Mouse (Mus musculus) small intestine, adult 2 months (tissue): ENCODE results near the gene Ak3. TPM values are rescaled to one million over a fixed set of nuclear protein-coding genes. Genes with fewer than 3 reads are reported as not detected.

Source experiments
- H3K27ac ChIP-seq: fragments of 200-500 bp; 2 replicates; pipeline ENCODE4 v1.5.1; 2012; ENCODE audit warnings: low read depth, low read length, control low read depth, inconsistent platforms; ENCODE audit not compliant: insufficient read depth
- H3K27me3 ChIP-seq: fragments of 200-500 bp; 2 replicates; pipeline ENCODE4 v1.6.1; 2012; ENCODE audit warnings: mild to moderate bottlenecking, moderate library complexity, low read length, inconsistent platforms; ENCODE audit not compliant: control insufficient read depth, insufficient read depth
- H3K36me3 ChIP-seq: fragments of 200-500 bp; 2 replicates; pipeline ENCODE4 v1.6.1; 2012; ENCODE audit warnings: mild to moderate bottlenecking, low read length, control low read depth, inconsistent platforms; ENCODE audit not compliant: control insufficient read depth, insufficient read depth
- H3K4me1 ChIP-seq: fragments of 200-500 bp; 2 replicates; pipeline ENCODE4 v1.6.1; 2012; ENCODE audit warnings: low read length, inconsistent platforms, mixed read lengths; ENCODE audit not compliant: control insufficient read depth, insufficient read depth, insufficient read length
- H3K4me3 ChIP-seq: fragments of 200-500 bp; 2 replicates; pipeline ENCODE4 v1.5.1; 2012; ENCODE audit warnings: low read depth, mild to moderate bottlenecking, control low read depth, inconsistent platforms, low read length, moderate library complexity
- CTCF ChIP-seq: fragments of 200-500 bp; IDR thresholded peaks from 2 replicates; pipeline ENCODE4 v1.5.1; 2012; ENCODE audit warnings: low read depth, mild to moderate bottlenecking, control low read depth, inconsistent platforms, low read length, moderate library complexity, mixed read lengths; ENCODE audit not compliant: insufficient replicate concordance, insufficient read length; ENCODE audit errors: extremely low read depth
- POLR2A ChIP-seq: fragments of 200-500 bp; IDR thresholded peaks from 2 replicates; pipeline ENCODE4 v1.6.1; 2012; ENCODE audit warnings: low read depth, mild to moderate bottlenecking, control low read depth, inconsistent platforms, low read length, moderate library complexity
- WGBS: fragments of 180-500 bp; shearing (Covaris S2); methylation state at CpG from one replicate; pipeline ENCODE4 v1.1.7; 2018; 5-methylcytosine and 5-hydroxymethylcytosine counted together
- polyA plus RNA-seq: library from polyadenylated mRNA; depleted of rRNA; stranded (reverse); fragments of >200 nt; gene quantifications from 2 replicates; pipeline ENCODE4 v1.2.3, GENCODE M21; 2012

Ak3 gene
- polyA plus RNA-seq, 1 experiment, result 124 TPM

DNA sequence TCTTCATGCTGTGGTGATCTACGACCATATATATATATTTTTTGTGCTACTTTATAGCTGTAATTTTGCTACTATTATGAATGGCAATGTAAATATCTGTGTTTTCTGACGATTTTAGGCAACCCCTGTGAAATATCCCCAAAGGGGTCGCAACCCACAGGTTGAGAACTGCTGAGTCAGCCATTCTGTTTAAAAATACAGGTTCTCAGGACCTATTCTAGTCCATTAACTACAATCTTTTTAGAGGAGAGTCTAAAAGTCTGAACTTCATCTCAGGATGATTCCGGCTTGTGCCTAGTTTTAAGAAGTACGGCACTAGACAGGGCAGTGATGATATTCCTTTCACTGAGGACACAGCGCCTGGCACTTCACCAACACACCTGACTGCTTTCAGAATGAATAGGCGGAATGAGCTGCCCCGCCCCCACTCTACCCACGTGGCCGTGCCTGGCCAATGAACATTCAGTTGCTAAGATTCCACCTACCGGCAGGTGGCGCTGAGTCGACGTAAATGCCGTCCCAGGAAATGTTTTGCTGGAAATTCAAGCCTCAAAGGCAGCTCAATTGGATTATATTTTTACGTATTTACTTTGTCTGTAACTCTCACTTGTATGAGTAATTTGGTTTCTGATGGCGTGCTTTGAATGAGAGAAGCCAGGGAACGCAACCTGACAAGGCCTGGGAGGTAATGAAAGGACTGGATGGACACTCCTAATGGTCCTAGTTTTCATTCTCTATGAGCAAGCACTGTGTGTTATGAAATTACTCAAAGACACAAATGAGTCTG lies 16.0 kb upstream of the Ak3 start:
- Histone ChIP-seq H3K27me3 (no peaks in the 10 kb centered on the region), H3K27ac (peak overlapping the region; percentile 99), H3K4me3 (no peak overlapping the region), H3K4me1 (peaks cover 22% of the 10 kb centered on the region), H3K36me3 (no peaks in the 10 kb centered on the region)
- WGBS, result 9% methylated on average over 18 of the region's 18 CpGs
- TF ChIP-seq CTCF (peak; percentile 98), POLR2A (no peak)

DNA sequence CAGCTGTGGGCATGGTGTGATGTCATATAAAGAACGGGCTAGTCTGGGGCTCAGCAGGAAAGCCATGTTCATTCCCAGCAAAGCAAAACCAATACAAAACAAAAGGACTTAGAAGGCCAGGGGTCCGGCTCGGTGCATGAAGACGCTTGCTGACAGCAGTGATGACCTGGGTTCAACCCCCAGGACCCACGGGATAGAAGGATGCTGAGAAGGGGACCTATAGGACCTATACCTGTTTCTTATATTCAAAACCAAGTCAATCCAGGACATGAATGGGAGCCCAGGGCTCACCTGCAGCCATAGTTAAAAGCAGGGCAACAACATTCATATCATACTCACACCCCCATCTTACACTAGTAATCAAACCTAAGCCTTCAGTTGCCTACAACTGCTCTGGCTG lies 15.2 kb upstream of the Ak3 start:
- Histone ChIP-seq H3K36me3 (no peaks in the 10 kb centered on the region), H3K4me3 (no peak overlapping the region), H3K27ac (no peak overlapping the region), H3K27me3 (no peaks in the 10 kb centered on the region), H3K4me1 (peaks cover 19% of the 10 kb centered on the region)
- TF ChIP-seq CTCF (no peak), POLR2A (no peak)
- 88% methylated on average over 5 of the region's 5 CpGs for WGBS

DNA sequence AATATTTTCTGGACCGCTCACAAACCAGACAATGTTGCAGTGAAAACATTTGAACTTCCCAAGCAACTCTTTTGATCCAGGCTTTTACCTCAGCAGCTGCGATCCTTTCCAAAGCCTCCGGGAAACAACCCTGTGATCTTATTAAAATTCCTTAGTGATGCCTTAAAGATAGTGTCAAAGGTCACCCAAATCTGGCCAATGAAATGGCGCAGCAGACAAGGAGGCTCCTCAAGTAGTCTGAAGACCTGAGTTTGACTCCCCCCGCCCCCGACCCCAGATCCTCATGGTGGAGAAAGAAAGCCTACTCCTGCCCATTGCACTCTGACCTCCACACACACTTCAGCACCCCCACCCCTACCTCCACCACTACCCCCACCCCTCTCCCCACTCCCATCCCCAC lies 12.5 kb upstream of the Ak3 start:
- H3K4me1 ChIP-seq, result peaks cover 14% of the 10 kb centered on the region
- no peaks in the 10 kb centered on the region for H3K27me3 ChIP-seq
- 31% methylated on average over 6 of the region's 6 CpGs for WGBS
- no peak for TF ChIP-seq POLR2A
- no peak for TF ChIP-seq CTCF
- H3K36me3 ChIP-seq, result no peaks in the 10 kb centered on the region
- no peak overlapping the region for H3K4me3 ChIP-seq
- H3K27ac ChIP-seq, result no peak overlapping the region

DNA sequence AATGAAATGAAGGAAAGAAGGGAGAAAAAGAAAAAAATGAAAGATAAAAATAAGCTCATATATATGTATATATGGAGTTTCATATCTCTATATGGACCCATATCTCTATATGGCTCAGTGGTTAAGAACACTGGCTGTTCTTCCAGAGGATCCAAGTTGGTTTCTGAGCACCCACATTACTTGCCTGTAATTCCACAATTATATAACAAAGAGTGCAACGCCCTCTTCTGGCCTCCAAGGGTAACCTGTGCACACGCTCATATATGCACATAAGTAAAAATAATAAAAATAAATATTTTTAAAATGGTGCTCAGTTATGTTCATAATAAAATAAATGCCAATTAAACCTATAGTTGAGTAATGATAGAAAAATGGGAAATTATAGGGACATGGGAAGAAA lies 11.9 kb upstream of the Ak3 start:
- no peak for TF ChIP-seq CTCF
- Histone ChIP-seq H3K36me3 (no peaks in the 10 kb centered on the region), H3K4me1 (peaks cover 12% of the 10 kb centered on the region), H3K27me3 (no peaks in the 10 kb centered on the region), H3K4me3 (no peak overlapping the region), H3K27ac (no peak overlapping the region)
- whole genome bisulfite sequencing, result 80% methylated on average over 2 of the region's 2 CpGs

DNA sequence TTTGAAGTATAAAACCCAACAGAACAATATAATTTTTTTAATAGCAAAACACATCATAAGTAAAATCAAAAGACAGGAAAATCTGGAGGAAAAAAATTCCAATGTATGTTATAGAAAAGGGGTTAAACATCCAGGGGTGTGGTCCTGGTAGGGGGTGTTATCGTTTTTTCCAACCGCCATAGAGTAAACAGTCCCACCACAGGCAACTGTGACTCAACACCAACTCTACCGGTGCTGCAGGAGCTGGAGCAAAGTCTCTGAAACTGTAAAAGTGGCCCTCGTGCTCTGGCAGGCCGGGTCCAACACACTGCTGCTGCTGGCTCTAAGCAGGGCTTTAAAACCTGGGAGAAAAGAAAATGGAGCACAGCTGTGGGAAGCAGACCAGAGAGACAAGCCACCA lies 11.0 kb upstream of the Ak3 start:
- no peaks in the 10 kb centered on the region for H3K36me3 ChIP-seq
- no peak for TF ChIP-seq POLR2A
- no peak for TF ChIP-seq CTCF
- WGBS, result 36% methylated on average over 5 of the region's 5 CpGs
- peaks cover 8% of the 10 kb centered on the region; the same call in 1 of the 2 replicates for H3K4me1 ChIP-seq
- H3K4me3 ChIP-seq, result no peak overlapping the region
- no peak overlapping the region for H3K27ac ChIP-seq
- H3K27me3 ChIP-seq, result no peaks in the 10 kb centered on the region

DNA sequence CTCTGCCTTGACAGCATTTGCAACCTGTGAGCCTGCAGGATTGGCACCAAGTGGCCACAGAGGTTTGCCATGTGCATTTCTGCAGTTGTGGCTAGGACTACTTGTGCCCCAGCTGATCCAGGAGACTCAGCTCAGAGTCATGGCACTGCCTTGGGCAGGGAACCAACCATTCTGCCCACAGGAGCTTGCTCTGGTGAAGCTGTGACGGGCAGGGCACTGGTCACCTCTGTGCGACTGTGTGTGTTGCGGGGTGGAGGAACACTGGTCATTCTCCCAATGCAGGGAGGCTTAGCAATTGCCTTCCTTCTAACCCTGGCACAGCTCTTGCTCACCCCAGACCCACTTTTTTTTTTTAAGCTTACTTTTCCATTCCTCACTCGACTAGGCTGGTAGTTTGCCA lies 7.7 kb upstream of the Ak3 start:
- TF ChIP-seq POLR2A (no peak), CTCF (no peak)
- 92% methylated on average over 4 of the region's 4 CpGs for WGBS
- H3K4me1 ChIP-seq, result peaks cover 12% of the 10 kb centered on the region; the same call in 1 of the 2 replicates
- no peaks in the 10 kb centered on the region for H3K27me3 ChIP-seq
- H3K27ac ChIP-seq, result no peak overlapping the region
- no peak overlapping the region for H3K4me3 ChIP-seq
- H3K36me3 ChIP-seq, result no peaks in the 10 kb centered on the region

DNA sequence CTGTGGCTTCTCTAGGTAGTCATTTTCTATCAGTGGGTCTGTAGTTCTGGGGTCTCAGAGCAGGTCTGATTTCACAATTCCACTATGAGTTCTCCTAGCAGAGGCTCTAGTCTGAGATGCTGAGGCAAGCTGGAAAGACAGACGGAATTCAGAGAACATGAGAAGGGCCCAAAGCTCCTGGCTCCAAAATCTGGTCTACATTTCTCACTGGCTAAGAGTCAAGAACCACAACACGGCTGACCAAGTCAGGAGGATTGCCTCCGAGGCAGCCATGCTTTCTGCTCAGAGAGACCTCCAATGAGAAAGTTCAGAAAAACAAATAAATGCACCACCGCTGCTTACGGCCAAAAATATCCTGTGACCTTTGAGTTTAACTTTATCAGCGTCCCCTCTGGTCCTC lies 6.8 kb upstream of the Ak3 start:
- Histone ChIP-seq H3K4me1 (peaks cover 12% of the 10 kb centered on the region; the same call in 1 of the 2 replicates), H3K36me3 (no peaks in the 10 kb centered on the region), H3K27me3 (no peaks in the 10 kb centered on the region), H3K27ac (no peak overlapping the region), H3K4me3 (no peak overlapping the region)
- WGBS, result 49% methylated on average over 6 of the region's 6 CpGs
- TF ChIP-seq CTCF (no peak), POLR2A (no peak)

DNA sequence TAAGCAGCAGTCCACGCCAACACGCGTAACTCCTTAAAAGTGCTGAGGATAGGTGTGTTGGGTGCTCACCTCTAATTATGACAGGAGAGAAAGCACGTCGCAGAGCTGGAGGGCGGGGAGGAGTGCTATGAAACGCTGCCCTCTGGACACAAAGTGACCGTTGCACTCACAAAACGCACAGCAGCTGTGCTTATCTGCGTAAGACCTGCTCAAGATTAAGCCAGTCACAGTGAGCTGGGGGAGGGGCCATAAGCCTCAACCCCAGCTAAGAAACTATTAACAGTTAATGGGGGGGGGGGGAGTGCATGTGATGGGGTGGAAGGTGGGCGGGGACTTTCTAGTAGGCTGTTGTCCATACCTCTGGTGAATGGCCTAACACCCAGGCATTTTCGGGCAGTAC lies 5.0 kb upstream of the Ak3 start:
- WGBS, result 49% methylated on average over 12 of the region's 12 CpGs
- H3K4me1 ChIP-seq, result peaks cover 11% of the 10 kb centered on the region; the same call in 1 of the 2 replicates
- H3K4me3 ChIP-seq, result no peak overlapping the region
- peak overlapping the region; percentile 54; the same call in 1 of the 2 replicates for H3K27ac ChIP-seq
- H3K36me3 ChIP-seq, result no peaks in the 10 kb centered on the region
- TF ChIP-seq CTCF (no peak), POLR2A (no peak)
- no peaks in the 10 kb centered on the region for H3K27me3 ChIP-seq
